Mouse (Mus musculus) liver, embryonic 12.5 days (tissue): ENCODE results near the gene Zc3h12a. TPM values are rescaled to one million over a fixed set of nuclear protein-coding genes. Genes with fewer than 3 reads are reported as not detected.

Experiments
- ATAC-seq: fragments of 200-750 bp; cut with Nextera tagmentation; 2 replicates; pipeline ENCODE4 v1.8.0; 2017; ENCODE audit warnings: moderate number of reproducible peaks, mild to moderate bottlenecking, moderate library complexity
- H3K27ac ChIP-seq: fragments of 300-500 bp; sonication (generic); 2 replicates; pipeline ENCODE4 v1.5.1; 2016; ENCODE audit warnings: mild to moderate bottlenecking
- H3K27me3 ChIP-seq: fragments of 300-500 bp; sonication (generic); replicated peaks from 2 replicates; pipeline ENCODE4 v1.6.1; 2016; ENCODE audit warnings: mild to moderate bottlenecking, moderate library complexity
- H3K36me3 ChIP-seq: fragments of 300-500 bp; sonication (generic); 2 replicates; pipeline ENCODE4 v1.6.1; 2016; ENCODE audit warnings: mild to moderate bottlenecking, moderate library complexity
- H3K4me1 ChIP-seq: fragments of 300-500 bp; sonication (generic); 2 replicates; pipeline ENCODE4 v1.6.1; 2016
- H3K4me2 ChIP-seq: fragments of 300-500 bp; sonication (generic); 2 replicates; pipeline ENCODE4 v1.6.1; 2016; ENCODE audit warnings: mild to moderate bottlenecking, moderate library complexity
- H3K4me3 ChIP-seq: fragments of 300-500 bp; sonication (generic); 2 replicates; pipeline ENCODE4 v1.5.1; 2016; ENCODE audit warnings: mild to moderate bottlenecking, moderate library complexity
- H3K9ac ChIP-seq: fragments of 300-500 bp; sonication (generic); 2 replicates; pipeline ENCODE4 v1.6.1; 2016; ENCODE audit warnings: mild to moderate bottlenecking, moderate library complexity
- H3K9me3 ChIP-seq: fragments of 300-500 bp; sonication (generic); replicated peaks from 2 replicates; pipeline ENCODE4 v1.6.1; 2016; ENCODE audit warnings: mild to moderate bottlenecking, moderate library complexity
- WGBS: fragments of 180-500 bp; shearing (Covaris S2); methylation state at CpG from one replicate; pipeline ENCODE4 v1.1.7; 2016; ENCODE audit not compliant: insufficient replicate concordance; 5-methylcytosine and 5-hydroxymethylcytosine counted together
- polyA plus RNA-seq: library from polyadenylated mRNA; unstranded; fragments of >200 nt; fragmentation: Nextera tagmentation; extraction: Ambion mirVana; gene quantifications from 2 replicates; pipeline ENCODE4 v1.2.1, GENCODE M21; 2016

Gene Zc3h12a
- polyA plus RNA-seq, result 0.56 and 0.62 TPM in 2 replicates

DNA sequence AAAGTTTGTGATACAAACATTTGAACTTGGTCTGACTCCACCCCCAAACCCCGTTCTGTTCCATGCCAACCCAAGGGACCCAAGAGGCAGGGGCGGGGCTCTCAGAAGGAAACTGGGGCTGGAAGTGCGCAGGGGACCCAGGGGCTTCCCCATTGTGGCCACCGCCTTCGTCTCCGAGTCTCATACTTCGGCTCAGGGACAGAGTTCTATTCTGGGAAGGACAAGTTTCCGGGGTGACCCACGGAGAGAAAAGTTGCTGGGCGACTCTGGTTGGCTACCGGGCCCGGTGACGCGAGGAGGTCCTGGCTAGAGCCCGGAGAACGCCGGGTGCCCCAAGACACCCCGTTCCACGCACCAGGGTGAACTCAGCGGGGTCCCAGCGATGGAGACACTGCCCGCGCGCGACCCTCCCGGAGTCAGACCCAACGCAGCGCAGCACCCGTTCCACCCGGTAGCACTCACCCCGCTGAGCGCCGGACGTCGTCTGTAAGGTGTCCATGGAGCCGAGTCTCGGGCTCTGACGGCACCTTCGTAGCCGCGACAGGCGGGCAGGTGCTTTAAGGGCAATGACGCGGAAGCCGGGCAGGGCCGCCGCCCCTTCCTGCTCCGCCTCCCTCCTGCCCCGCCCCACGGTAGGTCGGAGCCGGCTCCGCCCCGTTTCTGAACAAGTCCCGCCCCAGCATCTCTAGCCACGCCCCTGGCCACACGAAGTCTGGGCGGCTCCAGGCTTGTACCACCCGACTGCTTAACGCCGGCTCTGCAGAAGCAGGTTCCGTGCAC is at the start of gene Zc3h12a:
Zc3h12a (minus strand) TSS at position 536 of the 780 bp plus-strand sequence.
- Histone ChIP-seq H3K27ac (peak within 1 kb of the TSS; percentile 76), H3K9ac (peak within 1 kb of the TSS; percentile 74), H3K4me3 (peak within 1 kb of the TSS; percentile 74), H3K4me1 (peaks cover 67% of the 10 kb centered on the region), H3K4me2 (peak within 1 kb of the TSS; percentile 99), H3K9me3 (no peaks in the 10 kb centered on the region), H3K27me3 (no peaks in the 10 kb centered on the region), H3K36me3 (no peaks in the 10 kb centered on the region)
- under 1% methylated on average over 62 of the region's 62 CpGs for WGBS
- peak; percentile 86 for ATAC-seq

DNA sequence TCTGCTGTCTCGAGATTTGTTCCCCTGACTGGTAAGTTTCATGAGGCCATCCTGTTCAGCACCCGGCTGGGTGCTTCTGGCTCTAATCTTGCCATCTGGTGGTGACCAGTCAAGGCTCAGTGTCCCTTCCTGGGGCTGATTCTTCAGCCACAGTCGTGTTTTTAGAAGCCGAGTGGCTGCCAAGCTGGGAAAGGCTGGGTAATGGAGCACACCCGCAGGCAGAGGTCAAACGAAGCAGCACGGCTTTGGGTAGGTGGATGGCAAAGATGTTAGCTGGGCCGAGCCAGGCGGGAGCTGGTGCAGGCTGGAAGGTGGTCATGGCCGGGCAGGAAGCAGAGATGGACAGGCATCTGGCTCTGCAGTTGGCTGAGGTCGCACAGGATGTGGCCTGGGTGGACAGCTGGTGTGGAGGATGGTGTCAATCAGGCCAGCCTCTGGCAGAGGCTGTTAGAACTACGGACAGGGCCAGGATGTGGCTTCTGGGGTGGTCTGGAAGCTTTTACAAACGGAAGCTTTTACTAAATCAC is 49.1 kb upstream of the Zc3h12a start:
- no peak for ATAC-seq
- no peak overlapping the region for H3K4me2 ChIP-seq
- H3K4me1 ChIP-seq, result no peaks in the 10 kb centered on the region
- no peaks in the 10 kb centered on the region for H3K9me3 ChIP-seq
- no peak overlapping the region for H3K27ac ChIP-seq
- H3K27me3 ChIP-seq, result peaks cover 2% of the 10 kb centered on the region; the same call in 1 of the 2 replicates
- H3K4me3 ChIP-seq, result no peak overlapping the region
- WGBS, result 12% methylated on average over 13 of the region's 13 CpGs
- no peak overlapping the region for H3K9ac ChIP-seq
- H3K36me3 ChIP-seq, result no peaks in the 10 kb centered on the region

DNA sequence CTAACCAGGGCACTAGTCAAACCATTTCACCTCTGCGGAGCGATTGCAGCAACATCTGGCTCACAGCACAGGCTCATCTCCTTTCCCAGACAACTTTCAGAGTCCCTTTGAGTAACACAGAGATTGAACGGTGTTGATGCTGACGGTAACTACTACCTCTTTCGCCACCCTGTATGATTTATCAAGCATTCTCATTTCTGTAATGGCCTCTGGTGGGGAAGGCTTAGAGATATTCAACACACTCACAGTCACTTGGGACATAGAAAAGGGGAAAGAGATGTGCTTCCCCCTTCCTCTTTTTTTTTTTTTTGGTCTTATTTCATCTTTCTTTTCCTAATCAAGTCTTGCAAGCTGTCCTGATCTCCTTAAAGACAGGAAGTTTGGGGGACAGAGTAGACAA is 48.5 kb upstream of the Zc3h12a start:
- no peak overlapping the region for H3K27ac ChIP-seq
- H3K9ac ChIP-seq, result no peak overlapping the region
- no peaks in the 10 kb centered on the region for H3K4me1 ChIP-seq
- H3K4me2 ChIP-seq, result no peak overlapping the region
- no peaks in the 10 kb centered on the region for H3K36me3 ChIP-seq
- H3K27me3 ChIP-seq, result peaks cover 4% of the 10 kb centered on the region; the same call in 1 of the 2 replicates
- no peak for ATAC-seq
- 47% methylated on average over 5 of the region's 5 CpGs for WGBS
- H3K4me3 ChIP-seq, result no peak overlapping the region
- no peaks in the 10 kb centered on the region for H3K9me3 ChIP-seq

DNA sequence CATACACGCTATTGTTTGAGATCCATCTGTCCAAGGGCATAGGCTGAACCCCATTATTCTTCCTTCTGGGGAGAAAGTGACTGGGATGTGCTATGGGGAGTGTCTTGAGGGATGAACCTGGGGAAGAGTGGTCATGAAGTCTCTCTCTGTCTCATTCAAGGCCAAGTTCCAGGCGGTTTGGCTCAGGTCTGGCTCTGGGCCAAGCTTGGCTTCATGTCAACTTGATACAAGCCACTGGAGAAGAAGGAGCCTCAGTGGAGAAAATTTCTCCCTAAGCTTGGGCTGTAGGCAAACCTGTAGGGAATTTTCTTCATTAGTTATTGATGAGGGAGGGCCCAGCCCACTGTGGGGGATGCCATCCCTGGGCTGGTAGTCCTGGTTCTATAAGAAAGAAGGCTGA is 48.0 kb upstream of the Zc3h12a start:
- Histone ChIP-seq H3K36me3 (no peaks in the 10 kb centered on the region), H3K4me2 (no peak overlapping the region), H3K27ac (no peak overlapping the region), H3K4me3 (no peak overlapping the region), H3K9me3 (no peaks in the 10 kb centered on the region), H3K4me1 (no peaks in the 10 kb centered on the region), H3K9ac (no peak overlapping the region), H3K27me3 (peaks cover 4% of the 10 kb centered on the region; the same call in 1 of the 2 replicates)
- ATAC-seq, result no peak
- WGBS, result 45% methylated on average over 2 of the region's 2 CpGs

DNA sequence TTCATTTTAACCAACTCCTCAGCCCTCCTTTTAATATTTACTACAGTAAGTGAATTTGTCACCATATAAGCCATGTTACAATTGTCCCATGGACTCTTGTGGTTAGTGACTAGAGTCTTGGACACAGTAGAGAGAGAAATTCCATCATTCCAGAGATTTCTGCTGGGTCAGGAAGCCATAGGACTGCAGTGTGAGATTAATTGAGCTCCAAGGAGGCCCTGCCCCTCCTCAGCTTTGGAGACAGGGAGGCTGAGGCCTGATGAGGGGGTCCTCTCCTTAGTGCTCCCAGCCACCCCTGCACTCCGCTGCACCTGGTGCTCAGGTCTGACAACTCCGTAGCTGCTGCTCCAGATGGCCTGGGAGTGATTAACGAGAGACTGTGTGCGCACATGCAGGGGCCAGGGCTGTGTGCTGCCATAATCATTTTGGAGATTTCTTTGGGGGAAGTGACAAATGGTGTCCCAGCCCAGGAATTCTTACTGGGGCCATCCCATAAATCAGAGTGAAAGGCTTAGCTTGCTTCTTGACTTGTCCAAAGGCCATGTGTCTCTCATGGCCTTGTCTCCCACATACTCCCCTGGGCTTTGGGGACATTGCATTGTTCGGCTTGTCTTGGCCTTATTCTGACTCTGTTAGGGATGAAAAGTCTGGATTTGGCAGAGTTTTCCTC is 47.0 kb upstream of the Zc3h12a start:
- Histone ChIP-seq H3K27ac (no peak overlapping the region), H3K4me2 (no peak overlapping the region), H3K4me3 (no peak overlapping the region), H3K4me1 (no peaks in the 10 kb centered on the region), H3K9ac (no peak overlapping the region), H3K27me3 (peaks cover 12% of the 10 kb centered on the region; the same call in 1 of the 2 replicates), H3K9me3 (no peaks in the 10 kb centered on the region), H3K36me3 (no peaks in the 10 kb centered on the region)
- no peak for ATAC-seq
- WGBS, result 63% methylated on average over 5 of the region's 5 CpGs

DNA sequence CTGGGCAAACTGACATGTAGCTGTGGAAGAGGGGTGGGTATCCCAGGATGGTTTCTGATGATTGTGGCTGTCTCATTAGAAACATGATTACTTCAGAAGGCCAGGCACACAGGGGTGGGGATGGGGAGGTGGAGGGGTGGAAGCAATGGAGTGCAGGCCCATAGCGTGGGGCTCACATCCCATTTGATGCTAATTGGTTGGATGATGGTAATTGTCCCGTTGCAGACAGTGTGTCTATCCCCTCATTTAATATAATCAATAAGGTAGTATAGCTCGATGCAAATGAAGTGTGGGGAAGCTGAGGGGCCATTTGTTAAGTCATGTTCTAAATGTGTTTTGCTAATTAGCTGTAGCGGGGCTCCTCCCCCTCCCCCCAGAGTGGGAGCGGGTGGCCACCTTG is 45.5 kb upstream of the Zc3h12a start:
- H3K4me3 ChIP-seq, result no peak overlapping the region
- H3K4me2 ChIP-seq, result no peak overlapping the region
- H3K27me3 ChIP-seq, result peaks cover 12% of the 10 kb centered on the region; the same call in 1 of the 2 replicates
- WGBS, result 66% methylated on average over 5 of the region's 5 CpGs
- H3K9ac ChIP-seq, result no peak overlapping the region
- no peaks in the 10 kb centered on the region for H3K4me1 ChIP-seq
- no peaks in the 10 kb centered on the region for H3K9me3 ChIP-seq
- H3K36me3 ChIP-seq, result no peaks in the 10 kb centered on the region
- ATAC-seq, result no peak
- no peak overlapping the region for H3K27ac ChIP-seq

DNA sequence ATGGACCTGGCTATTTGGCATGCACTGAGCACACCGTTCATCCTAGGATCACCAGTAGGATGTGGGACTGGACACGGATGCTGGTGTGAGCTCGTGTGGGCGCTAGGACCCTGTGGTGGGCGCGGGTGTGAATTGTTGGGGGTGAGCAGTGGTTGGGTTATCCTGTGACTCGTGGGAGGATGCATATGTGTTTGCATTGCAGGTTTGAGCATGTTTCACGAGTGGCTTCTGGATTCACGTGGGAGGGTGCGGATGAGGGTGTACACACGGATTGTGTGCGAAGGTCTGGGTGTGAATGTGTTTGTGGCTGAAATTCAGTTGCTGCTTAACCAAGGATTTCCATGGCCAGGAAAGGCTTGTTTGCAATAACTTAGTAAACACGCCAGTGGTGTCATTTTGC is 45.1 kb upstream of the Zc3h12a start:
- Histone ChIP-seq H3K4me3 (no peak overlapping the region), H3K9ac (no peak overlapping the region), H3K9me3 (no peaks in the 10 kb centered on the region), H3K4me2 (no peak overlapping the region), H3K4me1 (no peaks in the 10 kb centered on the region), H3K27ac (no peak overlapping the region), H3K36me3 (no peaks in the 10 kb centered on the region), H3K27me3 (peaks cover 12% of the 10 kb centered on the region; the same call in 1 of the 2 replicates)
- no peak for ATAC-seq
- 74% methylated on average over 13 of the region's 13 CpGs for WGBS

DNA sequence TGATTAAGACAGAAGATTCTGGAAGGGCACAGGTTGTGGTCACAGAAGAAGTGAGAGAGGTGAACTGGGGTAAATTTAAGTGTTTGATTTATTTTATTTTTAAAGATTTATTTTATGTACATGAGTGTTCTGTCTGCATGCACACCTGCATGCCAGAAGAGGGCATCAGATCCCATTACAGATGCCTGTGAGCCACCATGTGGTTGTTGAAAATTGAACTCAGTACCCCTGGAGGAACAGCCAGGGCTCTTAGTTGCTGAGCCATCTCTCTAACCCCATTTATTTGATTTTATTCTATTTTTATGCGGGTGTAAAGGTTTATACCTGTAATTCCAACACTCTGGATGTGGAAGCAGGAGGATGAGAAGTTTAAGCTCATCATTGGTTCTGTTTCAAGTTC is 40.1 kb upstream of the Zc3h12a start:
- Histone ChIP-seq H3K4me2 (no peak overlapping the region), H3K36me3 (no peaks in the 10 kb centered on the region), H3K4me3 (no peak overlapping the region), H3K27ac (no peak overlapping the region), H3K9ac (no peak overlapping the region), H3K9me3 (no peaks in the 10 kb centered on the region), H3K4me1 (no peaks in the 10 kb centered on the region), H3K27me3 (0 out of 2 replicates have a peak, but pooled peaks cover 12% of the 10 kb centered on the region)
- no peak for ATAC-seq
- 52% methylated on average over 1 of the region's 1 CpGs for WGBS

DNA sequence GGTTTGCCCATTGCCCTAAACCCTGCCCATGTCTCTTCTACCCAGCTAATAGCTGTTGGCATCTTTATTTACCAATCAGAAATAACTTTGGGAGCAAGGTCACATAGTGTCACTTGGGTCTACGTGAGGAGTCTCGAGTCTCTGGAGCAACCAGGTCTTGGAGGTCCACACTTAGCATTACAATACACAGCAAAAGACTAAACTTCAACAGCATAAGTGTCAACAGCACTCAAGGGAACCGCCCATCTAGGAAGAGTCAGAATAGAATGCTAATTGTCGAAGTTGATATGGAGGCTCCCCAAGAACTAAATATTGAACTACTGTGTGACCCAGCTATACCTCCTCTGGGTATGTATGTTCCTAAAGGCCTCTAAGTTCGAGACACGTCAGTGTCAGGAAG is 37.2 kb upstream of the Zc3h12a start:
- no peaks in the 10 kb centered on the region for H3K36me3 ChIP-seq
- H3K9me3 ChIP-seq, result no peaks in the 10 kb centered on the region
- H3K27me3 ChIP-seq, result peaks cover 10% of the 10 kb centered on the region
- no peak overlapping the region for H3K4me3 ChIP-seq
- 77% methylated on average over 6 of the region's 6 CpGs for WGBS
- H3K4me1 ChIP-seq, result no peaks in the 10 kb centered on the region
- no peak overlapping the region for H3K4me2 ChIP-seq
- ATAC-seq, result no peak
- H3K27ac ChIP-seq, result no peak overlapping the region
- no peak overlapping the region for H3K9ac ChIP-seq

DNA sequence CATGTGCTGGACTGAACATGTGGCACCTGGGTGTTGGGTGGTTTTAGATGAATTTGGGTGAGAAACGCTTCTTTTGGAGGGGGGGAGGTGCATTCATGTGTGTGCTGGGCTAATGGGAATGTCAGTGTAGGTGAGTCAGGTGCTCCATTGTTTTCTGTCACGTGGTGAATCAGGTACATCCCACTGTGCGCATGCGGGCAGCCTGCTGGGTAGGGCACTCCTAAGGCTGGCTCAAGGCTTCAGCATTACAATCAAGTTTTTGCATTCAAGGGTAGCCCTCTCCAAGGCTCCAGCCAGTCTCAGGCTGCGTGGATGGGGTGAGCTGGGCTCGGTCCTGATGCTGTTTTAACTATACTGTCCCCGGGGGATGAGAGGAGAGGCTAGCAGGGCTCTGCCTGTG is 35.1 kb upstream of the Zc3h12a start:
- H3K27me3 ChIP-seq, result peaks cover 8% of the 10 kb centered on the region
- H3K4me2 ChIP-seq, result no peak overlapping the region
- H3K36me3 ChIP-seq, result no peaks in the 10 kb centered on the region
- no peak overlapping the region for H3K27ac ChIP-seq
- no peaks in the 10 kb centered on the region for H3K4me1 ChIP-seq
- no peaks in the 10 kb centered on the region for H3K9me3 ChIP-seq
- H3K4me3 ChIP-seq, result no peak overlapping the region
- WGBS, result 45% methylated on average over 7 of the region's 7 CpGs
- ATAC-seq, result no peak
- H3K9ac ChIP-seq, result no peak overlapping the region

DNA sequence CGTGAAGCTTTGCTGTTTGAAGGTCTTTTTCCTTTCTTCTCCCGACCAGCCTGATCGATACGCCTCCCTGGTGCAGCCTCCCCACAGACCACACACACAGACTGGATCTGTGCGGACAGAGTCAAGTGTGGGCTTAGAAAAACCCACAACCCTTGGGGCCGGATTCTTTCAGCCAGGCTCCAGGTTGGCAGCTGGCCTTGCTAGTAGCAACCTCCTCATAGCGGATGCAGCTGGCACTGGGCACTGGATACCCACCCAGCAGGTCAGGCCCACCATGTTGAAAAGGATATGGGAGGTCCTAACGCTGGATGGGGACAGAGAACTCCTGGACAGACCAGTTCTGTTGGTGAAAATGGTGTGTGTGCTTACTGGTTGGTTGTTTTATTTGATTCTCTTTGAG is 33.8 kb upstream of the Zc3h12a start:
- Histone ChIP-seq H3K27me3 (peaks cover 8% of the 10 kb centered on the region), H3K9ac (no peak overlapping the region), H3K36me3 (no peaks in the 10 kb centered on the region), H3K9me3 (no peaks in the 10 kb centered on the region), H3K27ac (no peak overlapping the region), H3K4me3 (no peak overlapping the region), H3K4me1 (no peaks in the 10 kb centered on the region), H3K4me2 (no peak overlapping the region)
- no peak for ATAC-seq
- 61% methylated on average over 8 of the region's 8 CpGs for WGBS

DNA sequence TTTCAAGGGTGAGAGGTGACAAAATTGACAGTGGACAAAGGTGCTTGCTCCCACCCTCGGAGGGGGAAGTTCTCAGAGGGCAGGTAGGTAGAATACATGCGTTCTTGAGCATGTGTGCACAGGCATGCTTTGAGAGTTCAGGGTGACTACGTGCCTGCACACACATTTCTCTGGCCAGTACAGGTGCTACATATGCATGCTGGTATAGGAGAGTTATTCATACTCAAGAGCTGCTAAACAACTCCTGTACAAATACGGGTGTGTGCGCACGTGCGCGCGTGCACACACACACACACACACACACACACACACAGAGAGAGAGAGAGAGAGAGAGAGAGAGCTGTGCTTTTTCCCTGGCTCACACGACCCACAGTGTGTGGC is 33.3 kb upstream of the Zc3h12a start:
- no peak overlapping the region for H3K27ac ChIP-seq
- H3K27me3 ChIP-seq, result peaks cover 8% of the 10 kb centered on the region
- H3K9ac ChIP-seq, result no peak overlapping the region
- WGBS, result 64% methylated on average over 9 of the region's 10 CpGs
- ATAC-seq, result no peak
- no peaks in the 10 kb centered on the region for H3K4me1 ChIP-seq
- H3K4me2 ChIP-seq, result no peak overlapping the region
- no peak overlapping the region for H3K4me3 ChIP-seq
- no peaks in the 10 kb centered on the region for H3K36me3 ChIP-seq
- no peaks in the 10 kb centered on the region for H3K9me3 ChIP-seq
